Mouse (Mus musculus) thymus, postnatal 25 days (tissue): ENCODE measurements around the gene Fam25c.
A peak's percentile ranks its signal among the peaks of the same experiment; 100 is the strongest.

Experiments used
- DNase-seq: peaks from one replicate; pipeline ENCODE4 v3.0.0; 2022

Fam25c gene

DNA sequence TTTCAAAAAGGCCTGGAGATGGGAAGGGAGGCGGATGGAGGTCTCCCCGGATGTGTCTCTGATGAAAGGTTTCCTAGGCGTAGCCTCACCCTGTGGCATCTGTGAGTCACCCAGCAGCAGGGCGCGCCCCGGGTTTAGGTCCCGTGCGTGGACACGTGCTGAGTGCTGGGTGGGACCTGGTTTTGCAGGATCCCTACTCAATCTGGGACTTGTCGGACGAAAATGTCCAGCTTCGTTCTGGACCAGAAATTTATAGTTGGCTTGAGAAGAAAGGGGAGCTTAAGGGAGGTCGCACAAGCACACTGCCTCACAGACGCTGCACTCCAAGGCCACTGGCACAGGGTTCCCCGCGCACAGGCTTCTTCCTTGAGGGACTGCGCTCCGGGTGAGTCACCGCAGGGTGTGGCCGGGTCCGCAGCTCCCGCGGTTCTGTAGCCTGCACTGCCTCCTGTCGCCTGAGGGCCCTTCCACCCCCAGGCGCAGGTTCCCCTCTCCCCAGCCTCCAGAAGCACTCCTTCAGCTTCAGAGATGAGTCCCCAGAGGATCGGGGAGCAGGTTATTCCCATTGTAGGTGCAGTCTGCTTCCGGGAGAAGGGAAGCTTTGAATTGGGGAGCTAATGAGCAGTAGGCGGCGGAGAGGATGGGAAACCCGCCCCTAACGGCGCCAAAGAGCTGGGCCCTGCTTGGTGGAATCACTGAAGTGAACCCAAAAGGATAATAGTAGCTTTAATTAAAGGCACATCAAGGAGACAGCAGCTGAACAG lies 8.4 kb upstream of the Fam25c start:
- DNase-seq = peak; percentile 20

DNA sequence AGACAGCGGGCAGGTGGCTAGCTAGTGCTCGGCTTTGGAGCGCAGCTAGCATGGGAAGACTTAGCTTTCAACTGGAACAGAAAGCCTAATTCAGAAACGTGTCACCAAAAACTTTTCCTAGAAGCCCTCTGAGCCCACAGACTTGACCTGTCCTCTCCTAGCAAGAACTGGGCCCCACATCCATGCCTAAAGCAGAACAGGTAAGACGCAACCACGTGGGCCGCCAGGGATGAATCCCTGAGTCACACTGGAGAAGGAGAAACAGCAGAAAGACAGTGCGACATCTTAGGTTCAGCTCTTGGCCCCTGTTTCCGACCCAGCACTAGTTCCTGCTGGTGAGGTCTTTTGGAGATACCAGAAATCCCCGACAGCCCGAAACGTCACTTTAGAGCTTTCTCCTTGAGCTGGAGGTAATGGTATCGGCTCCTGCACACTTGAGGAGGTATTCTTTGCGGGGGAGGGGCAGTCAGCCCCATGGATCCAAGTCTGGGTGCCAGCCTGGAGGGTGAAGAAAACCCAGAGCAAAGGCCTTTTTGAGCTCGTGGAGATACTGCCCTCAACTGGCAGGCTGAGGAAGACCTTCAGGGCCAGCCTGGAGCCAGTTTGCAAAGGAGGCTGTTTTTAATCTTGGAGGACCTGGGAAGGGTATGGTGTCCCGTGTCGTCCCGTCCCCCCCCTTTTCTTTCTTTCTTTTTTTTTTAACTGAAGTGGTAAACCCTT lies 7.7 kb upstream of the Fam25c start:
- DNase-seq = peak; percentile 39

DNA sequence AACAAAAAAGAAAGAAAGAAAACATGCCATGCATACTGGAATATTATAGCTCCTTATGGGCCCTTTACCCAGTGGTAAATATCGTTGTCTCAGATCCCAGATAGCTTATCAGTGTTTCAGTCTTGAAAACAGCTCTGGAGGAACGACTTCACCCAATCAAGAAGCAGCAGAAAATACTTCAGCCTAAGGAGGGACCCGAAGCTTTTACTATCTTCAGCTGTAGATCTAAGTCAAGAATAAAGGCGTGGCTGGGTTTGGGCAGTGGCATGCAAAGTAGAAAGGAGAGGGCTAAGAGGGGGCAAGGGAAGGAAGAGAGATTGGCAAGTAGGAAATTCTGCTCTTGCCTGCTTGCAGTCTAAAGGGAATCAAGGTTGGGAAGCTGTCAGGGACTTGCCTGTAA lies 6.9 kb upstream of the Fam25c start:
- no peak for DNase-seq

DNA sequence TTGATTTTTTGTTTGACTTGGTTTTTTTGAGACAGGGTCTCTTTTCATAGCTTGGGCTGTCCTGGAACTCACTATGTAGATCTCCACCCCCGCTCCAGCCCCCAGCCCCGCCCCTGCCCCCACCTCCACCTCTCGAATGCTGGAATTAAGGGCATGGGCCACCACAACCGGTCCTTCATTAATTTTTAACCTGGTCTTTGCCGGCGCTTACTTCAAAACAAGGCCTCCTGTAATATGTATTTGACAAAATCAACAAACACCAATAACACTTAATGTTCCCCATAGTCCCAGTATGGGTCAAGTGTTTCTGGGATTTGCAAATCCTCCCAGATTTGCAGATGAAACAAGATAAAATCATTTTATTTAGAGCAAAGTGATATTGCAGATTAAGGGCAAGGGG lies 5.0 kb upstream of the Fam25c start:
- no peak for DNase-seq

DNA sequence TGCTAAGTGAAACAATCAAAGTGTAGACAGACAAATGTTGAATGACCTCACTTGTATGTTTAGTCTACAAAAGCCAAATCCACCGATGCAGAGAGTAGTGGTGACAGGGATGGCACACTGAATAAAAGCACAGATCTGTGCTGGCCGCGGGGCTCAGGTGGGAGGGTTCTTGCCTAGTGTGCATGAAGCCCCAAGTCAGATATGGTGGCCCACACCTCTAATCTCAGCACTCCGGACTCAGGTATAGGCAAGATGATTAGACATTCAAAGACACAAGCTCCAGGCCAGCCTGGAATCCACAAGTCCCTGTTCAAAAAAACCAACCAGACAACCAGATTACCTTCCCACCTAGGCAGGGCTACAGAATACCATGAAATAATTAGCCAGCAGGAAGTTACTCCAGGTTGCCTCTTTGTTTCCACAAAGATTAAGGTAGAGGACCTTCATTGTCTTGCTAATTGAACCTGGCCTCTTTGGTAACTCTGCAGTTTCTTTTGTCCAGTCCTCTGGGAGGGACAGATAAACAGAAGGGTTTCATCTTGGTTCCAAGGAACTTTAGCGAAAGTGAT lies 4.5 kb upstream of the Fam25c start:
- DNase-seq = no peak

DNA sequence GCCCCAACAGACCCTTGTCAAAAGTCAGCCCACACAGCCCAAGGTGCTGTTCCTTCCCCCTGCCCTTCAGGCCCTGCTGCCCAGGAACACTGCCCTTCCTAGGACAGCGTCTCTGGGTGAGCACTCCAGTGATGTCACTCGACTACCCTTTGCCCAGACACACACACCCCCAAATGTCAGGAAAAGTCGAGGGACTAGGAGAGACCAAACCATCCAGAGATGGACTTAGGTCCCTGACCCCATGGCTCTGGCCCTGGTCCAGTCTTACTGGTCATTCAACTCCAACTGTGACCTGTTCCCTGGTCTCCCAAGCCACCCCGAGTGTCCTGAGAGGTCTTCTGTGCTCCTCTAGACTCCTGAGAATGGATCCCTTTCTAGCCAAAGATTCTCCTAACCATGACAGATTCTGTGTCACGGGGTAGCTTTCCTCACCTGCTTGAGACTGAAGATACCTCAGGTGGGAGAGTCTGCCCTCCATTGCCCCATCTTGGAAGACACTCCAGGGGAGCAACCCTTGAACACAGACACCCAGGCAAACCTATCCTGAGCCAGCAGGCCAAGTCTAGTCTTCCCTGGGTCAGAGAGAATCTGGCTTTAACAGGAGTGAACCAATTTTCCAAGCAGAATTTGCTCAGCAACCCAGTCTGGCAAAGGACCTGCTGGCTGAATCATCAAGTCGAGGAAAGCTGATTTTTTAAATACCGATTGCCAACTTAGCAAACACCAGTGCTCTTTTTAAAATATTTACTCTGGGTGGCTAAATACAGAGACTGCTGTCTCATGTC lies 2.6 kb upstream of the Fam25c start:
- no peak for DNase-seq

DNA sequence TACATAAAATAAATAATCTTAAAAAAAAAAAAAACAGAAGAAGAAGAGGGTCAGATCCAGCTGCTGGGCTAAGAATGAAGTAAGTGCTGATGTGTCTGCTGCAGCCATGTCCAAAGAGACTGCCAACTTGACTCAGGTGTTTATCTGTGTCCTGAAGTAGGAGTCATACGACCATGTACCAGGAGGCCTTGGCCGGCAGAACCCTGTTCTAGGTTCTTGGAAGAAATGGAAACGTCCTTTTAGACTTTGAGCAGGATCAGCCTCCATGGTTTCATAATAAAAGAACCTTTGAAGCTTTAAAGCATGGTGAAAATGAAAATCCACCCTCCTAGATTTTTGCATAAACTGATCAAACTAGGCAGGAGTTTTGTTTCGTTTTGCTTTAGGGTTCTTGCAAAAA lies 777 bp downstream of the Fam25c start:
- no peak for DNase-seq

DNA sequence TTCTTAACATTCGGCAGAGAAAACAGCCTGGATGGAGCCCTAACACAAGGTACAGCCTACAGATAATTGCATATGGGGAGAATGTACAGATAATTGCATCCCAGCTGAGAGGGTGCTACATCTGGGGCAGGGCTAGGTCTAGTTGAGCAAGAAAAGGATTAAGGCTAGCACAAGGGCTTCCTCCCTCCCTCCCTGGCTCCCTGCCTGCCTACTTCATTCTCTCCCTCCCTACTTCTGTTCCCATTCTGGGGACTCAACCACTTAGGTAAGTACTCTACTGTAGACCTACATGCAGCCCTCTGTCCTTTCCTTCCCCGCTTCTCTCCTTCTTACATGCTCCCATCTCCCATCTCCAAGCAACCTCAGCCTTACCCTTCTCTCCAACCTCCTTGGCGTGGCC lies 1.9 kb downstream of the Fam25c start:
- no peak for DNase-seq

DNA sequence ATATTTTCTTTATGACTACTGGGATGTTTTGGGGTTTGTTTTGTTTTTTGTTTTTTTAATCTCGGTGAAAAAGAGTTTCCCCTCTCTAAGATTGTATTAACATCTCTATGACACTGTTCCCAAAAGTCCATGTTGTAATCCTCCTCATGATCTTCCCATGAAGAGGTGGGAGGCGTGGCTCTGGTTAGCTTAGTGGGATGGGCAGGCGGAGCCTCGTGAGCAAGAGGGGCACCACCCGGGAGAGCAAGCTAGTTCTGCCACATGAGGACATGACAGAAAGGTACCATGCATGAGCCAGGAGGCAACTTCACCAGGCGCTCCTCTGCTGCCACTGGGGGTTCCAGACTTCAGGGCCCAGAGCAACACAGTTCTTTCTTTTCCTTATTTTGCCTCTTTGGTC lies 2.7 kb downstream of the Fam25c start:
- no peak for DNase-seq

DNA sequence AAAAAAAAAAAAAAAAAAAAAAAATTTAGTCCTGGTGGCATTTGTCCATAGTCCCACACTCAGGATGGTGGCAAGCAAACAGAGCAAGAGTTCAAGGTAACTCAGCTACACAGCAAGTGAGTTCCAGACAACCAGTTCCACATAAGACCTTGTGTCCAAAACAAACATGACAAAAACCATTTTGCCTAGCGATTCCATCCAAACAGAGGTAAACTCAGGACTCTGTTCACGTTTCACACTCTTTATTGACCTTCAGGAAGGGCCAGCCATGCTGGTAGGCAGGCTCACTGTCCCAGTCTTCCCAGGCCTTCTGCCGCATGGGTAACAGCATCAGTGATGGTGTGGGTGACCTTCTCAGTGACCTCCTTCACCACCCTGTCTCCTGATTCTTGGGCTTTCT lies 3.6 kb downstream of the Fam25c start:
- no peak for DNase-seq

DNA sequence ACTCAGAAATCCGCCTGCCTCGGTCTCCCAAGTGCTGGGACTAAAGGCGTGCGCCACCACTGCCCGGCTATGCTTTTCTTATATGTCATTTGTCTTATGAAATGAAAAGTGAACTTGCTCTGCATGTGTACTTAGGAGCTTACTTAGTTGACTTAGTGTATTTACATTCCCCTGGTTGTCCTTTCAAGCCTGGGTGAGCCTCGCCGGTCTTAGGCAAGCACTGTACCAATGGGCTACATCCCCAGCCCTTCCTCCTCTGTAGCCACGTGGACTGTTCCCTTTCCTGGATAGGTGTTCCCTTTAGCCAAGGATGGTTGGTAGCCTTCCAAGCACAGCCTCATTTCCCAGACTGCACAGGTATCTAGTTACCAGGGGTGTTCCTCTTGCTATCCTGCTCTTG lies 6.2 kb downstream of the Fam25c start:
- DNase-seq = no peak

DNA sequence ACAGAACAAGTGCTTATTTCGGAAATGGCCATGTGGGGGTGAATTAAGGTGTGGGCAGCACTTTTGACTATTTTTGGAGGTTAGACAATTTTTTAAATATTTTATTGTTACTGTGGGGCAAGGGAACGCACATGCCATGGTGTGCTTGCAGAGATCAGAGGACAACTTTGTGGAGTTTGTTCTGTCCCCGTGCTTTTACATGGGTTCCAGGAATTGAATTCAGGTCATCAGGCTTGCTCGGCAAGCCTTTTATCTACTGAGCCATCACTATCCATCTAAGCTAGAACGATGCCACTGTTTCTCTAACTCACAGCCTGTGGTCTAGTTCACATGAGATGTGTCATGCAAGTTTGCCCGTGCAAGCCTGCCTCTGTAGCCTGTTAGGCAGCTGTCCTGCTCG lies 6.9 kb downstream of the Fam25c start:
- no peak for DNase-seq

DNA sequence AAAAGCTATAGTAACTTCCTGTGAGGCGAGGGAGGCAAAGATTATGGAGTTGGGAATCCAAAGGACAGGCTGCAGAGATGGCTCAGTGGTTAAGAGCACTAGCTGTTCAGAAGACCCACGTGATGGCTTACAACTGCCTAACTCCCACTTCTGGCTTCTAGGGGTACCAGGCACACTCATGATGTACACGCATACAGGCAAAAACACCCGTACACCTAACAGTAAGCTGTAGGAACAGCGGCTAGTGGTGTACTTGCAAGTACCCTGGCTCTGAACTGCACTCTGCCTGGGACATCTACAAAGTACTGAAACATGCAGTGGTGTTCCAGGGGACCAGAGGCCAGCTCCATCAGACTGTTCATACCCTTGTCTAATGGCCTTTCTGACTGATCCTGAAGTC lies 8.1 kb downstream of the Fam25c start:
- DNase-seq = no peak

DNA sequence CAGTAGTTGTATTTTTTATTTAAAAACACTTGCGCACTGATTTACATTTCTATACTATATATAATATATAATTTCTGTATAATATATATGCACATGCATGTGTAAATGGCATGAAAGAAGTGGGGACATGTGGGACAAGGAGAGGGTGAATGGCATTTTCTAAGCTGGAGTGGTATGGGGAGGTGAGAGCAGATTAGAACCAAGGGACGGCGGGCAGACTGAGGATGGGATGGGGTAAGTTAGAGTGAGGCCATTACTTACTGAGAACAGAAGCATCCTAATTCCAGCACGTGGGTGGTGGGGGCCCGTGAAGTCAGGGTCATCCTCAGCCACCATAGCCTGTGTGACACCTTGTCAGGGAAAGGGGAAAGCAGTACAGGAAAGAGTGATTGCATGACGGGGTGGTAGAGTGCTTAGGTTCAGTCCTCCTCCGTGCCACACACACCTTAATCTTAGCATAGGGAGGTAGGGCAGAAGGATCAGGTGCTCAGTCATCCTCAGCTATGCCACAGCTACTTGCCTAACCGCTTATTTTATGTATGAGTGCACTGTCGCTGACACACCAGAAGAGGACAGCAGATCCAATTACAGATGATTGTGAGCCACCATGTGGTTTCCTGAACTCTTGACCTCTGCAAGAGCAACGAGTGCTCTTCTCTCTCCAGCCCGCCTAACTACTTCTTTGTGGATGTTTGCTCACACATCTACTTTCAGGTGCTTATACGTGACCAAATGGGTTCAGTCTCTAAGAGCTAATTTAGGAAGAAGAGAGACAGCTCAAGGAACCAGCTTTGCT lies 9.3 kb downstream of the Fam25c start:
- DNase-seq = no peak

DNA sequence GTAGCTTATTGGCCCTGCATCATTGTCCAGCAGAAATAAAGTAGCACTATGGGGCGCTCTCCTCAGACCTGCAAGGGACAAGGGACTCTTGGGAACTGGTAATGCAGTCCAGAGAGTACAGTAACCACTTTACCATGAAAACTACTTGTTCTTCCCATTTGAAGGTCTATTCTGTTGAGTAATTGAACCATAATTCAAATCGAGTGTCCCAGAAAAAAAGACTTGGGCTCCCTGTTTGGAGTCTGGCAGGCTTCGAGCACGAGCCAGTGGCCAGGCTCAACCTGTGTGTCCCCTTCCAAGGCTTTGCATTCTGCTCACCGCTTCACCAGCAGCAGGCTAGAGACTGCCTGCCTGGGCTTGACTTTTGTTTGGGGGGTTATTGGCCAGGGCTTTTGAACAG lies 10.9 kb downstream of the Fam25c start:
- no peak for DNase-seq

DNA sequence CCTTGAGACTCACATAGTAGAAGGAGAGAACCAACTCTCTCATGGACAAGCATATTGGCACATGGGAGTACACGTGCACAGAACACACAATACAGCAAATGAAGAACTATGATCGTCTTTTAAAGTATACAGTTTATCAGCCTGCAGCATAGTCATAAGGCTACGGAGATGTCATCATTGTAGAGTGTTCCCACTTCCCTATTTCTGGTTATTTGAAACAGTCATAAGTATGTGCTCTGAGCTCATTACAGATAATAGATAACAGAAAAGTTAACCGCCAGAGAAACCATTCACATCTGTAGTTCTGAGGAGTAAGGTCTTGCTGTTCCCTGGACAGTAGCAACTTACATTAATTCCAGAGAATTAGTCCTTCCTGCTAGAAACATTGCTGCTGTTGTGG lies 12.2 kb downstream of the Fam25c start:
- DNase-seq = no peak

DNA sequence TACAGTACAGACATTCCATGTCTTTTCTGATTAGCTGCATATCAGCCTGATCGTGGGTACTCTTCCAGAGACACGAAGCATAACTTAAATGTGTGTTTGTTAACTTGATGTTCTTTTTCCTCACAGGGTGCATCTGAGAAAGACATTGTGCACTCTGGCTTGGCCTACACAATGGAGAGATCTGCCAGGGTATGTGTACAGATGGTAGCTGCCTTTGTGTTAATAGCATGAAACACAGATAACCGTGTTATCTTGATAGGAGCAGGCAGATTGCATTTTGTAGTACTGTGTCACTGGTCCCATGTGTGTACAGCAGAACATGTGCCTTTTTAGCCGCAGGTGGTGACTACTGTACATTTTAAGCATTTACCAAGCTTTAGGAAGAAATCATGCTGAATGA lies 13.2 kb downstream of the Fam25c start:
- no peak for DNase-seq

DNA sequence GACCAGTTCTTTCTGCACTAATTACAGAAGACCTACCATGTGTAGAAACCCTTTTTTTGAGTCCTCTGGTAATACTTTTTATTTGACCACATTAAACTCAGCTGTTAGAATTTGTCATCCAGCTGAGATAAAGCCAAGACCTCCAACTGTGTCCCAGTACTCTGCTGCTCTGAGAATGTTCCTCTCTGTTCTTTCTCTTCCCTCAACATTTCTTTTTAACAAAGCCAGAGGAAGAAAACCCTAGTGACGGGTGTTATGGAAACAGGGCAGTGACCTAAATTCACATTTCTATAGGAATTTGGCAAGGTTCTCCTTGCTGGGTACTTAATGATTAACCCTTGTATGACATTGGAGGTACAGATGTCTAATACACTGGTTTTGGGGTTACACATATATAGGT lies 15.8 kb downstream of the Fam25c start:
- DNase-seq = no peak

DNA sequence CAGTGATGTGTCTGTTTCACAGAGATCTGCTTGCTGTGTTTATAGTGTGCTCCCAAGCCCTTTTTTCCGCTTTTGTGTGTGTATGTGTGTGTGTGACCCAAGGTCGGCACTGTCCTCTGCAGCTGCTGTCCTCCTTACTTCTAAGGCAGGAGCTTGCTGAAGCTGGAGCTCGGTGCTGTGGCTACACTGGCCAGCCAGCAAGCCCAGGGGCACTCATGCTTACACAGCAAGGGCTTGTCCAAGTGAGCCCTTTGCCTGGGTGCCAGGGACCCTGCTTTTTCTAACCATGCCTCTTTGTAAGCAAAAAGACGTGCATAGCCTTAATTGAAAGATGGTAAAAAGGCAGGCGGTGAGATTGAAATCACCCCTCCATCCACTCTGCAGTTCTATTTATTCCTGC lies 22.8 kb downstream of the Fam25c start:
- DNase-seq = no peak

DNA sequence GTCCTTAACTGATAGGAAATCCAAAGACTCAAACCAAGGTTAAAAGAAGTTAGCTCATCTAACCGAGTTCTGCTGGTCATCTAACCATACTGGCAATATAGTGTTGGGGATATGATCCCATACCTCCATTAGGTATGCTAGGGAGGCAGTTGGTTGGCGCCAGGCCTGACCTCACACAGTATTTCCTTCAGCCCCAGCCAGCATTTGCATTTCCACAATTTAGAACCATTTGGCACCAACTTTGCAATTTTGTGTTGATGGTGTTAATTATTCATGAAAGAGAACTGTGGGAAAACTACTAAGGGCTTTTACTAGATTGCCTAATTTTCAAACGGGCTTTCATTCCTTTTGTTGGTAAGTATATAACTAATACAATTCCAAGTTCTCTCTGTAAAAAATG lies 23.3 kb downstream of the Fam25c start:
- DNase-seq = no peak

DNA sequence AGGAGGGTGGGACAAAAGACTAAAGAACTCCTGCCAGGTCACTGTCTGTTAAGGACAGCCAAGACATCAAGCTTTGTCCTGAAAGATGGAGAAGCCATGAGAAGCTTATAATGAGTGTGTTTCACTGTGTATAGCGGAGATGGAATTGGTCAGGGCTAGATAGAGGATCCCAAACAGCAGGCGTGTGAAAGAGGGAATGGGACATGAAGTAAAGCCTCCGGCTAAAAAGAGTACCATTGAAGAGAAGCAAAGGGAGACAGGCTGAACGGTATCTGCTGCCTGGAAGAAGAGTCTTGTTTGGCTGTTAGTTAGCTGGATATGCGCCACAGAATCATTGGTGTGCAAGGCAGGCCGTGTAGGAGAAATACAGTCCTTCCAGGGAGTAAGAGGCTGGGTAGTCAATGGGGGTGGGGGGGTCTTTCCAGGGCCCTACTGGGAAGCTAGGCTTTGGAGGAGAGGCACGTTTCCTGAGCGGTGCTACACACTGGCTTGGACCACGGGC lies 24.5 kb downstream of the Fam25c start:
- no peak for DNase-seq

DNA sequence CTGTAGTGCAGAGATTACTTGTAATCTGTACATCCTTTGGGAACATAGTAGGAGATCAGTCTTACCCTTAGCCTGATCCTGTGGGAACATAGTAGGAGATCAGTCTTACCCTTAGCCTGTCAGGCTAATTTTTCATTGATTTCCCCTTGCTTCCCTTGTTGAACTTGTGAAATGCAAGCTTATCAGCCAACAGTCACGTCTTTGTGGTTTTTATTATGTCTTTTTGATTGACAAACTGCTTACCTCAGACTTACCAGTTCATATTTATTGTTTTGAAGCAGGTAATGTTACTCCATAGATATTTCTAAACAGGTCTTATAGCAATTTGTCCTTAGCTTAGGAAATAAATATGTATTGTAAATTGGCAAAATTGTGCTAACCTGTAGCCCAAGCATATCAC lies 27.6 kb downstream of the Fam25c start:
- no peak for DNase-seq

DNA sequence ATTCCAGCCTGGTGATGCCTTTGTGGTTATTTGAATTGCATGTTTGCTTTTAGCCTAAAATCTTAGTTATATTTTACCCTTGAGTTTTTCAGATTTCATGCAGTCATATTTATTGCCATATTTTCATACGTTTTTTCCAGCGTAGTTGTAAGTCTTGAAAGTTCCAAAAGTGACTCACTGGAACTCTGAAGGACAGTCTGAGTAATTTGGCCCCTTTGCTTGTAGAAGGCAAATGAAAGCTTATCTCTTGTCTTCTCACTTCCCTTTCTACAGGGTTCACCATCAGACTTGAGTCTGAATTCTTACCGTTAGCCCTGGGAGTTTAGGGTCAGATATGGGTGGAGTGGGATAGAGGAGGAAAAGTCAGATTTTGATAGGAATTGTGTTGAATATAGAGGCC lies 28.6 kb downstream of the Fam25c start:
- no peak for DNase-seq
